Mouse (Mus musculus) adrenal gland, postnatal 10 days (tissue): Measurements from ENCODE around the gene Rbfox1. TPM values are rescaled to one million over a fixed set of nuclear protein-coding genes. Genes with fewer than 3 reads are reported as not detected.

Experiments used
- DNase-seq: peaks from one replicate; pipeline ENCODE4 v3.0.0; 2021; ENCODE audit warnings: mixed read lengths
- total RNA-seq, 2 experiments: library from RNA; stranded (reverse); gene quantifications; 2 replicates each; pipeline ENCODE4 v1.2.3; 2021

The Rbfox1 gene
- total RNA-seq, 2 experiments from 2014 or later, result 5.0 to 12.9 TPM

GRCm38 (mm10) chr16:6479094-6479590 is 594.0 kb downstream of the Rbfox1 start:
- DNase-seq, result no peak

- peak; percentile 9 for DNase-seq
Measured at GRCm38 (mm10) chr16:6479616-6480410, 594.7 kb downstream of the Rbfox1 start.

DNA sequence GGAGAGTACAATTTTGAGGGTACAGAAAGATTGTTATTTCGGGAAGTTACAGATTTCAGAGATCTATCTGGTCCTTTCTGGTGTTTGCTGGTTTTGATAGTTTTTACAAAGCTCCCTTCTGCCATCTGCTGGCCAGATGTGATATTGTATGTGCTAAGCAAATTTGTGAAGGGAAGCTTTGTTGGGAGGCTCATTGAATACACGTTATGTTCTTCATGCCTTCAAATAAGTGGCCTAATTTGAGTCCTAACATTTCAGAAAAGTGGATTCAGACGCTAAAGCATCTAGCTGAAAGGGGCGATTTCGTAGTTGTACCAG is 595.2 kb downstream of the Rbfox1 start:
- peak; percentile 78 for DNase-seq

GRCm38 (mm10) chr16:6483628-6484027 is 598.5 kb downstream of the Rbfox1 start:
- no peak for DNase-seq

GRCm38 (mm10) chr16:6485631-6486030 is 600.5 kb downstream of the Rbfox1 start:
- no peak for DNase-seq

GRCm38 (mm10) chr16:6502219-6502618 is 617.1 kb downstream of the Rbfox1 start:
- peak; percentile 53 for DNase-seq

- peak; percentile 67 for DNase-seq
Measured at GRCm38 (mm10) chr16:6503573-6504331, 618.6 kb downstream of the Rbfox1 start.

GRCm38 (mm10) chr16:6508924-6509323 is 623.8 kb downstream of the Rbfox1 start:
- DNase-seq, result no peak

GRCm38 (mm10) chr16:6519474-6519873 is 634.3 kb downstream of the Rbfox1 start:
- no peak for DNase-seq

DNA sequence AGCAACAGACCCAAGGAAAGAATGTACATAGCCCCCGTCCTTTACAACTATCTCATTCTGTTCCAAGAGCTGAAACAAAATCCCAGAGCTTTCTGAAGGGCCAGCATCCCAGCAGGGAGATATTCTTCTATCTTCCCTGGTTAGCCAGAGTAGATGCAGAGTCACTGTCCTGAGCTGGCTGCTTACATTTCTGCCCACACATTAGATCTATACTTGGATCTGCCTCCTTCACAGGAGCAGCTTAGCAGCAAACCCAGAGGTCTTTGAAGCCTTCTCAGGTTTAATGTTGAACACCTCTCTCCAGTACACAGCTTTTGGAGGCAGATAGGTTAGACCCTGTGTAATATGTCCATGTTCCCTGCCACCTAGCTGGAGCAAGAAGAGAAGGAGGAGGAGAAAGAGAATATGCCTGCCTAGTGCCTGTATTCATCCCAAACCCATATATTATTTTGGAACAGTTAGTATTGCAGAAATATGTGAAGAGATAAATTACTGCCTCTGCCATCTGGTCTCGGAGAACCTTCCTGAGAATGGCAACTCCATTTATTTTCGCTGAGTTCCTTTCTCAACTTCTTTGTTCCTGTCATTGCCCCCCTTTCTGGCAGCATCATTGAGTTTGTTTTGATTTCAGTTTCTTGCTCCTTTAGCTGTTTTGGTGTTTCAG is 640.5 kb downstream of the Rbfox1 start:
- DNase-seq, result no peak

DNA sequence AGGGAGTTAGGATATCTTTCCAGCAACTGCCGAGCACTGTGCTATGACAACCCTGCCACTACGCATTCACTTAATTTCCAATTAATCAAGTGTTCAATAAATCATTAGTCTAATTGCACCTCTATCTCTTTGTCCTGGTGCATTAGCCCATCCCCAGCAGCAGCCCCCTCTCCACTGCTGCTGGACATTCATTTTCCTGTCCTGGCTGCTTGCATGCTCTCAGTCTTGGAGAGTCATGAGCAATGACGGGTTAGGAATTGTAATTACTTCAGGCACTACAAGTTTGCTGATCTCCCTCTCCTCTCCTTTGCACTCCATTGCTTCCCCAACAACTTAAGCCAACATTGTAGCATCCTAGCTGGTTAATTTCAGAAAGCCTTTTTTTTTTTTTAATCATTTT is 646.3 kb downstream of the Rbfox1 start:
- DNase-seq, result no peak

- DNase-seq, result no peak
Measured at GRCm38 (mm10) chr16:6532077-6532995, 647.2 kb downstream of the Rbfox1 start.

DNA sequence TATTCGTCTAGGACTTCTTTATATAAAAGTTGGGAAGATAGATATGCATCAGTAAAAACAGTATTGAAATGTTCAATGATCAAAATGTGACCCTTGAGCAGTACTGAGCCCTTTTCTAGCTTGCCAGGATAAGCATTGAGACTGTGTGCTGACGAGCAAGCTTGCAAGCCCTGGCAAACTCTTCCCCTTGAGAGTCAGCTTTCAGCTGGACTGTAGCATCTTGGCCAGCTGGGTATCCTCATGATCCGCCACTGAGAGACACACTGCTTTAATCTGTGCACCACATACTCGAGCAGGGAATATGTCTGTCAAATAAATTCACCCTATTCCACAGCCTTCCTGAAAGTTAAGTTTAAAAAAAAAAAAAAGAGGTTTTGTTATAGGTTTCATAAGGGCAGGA is 670.6 kb downstream of the Rbfox1 start:
- no peak for DNase-seq

GRCm38 (mm10) chr16:6557726-6558125 is 672.6 kb downstream of the Rbfox1 start:
- DNase-seq, result no peak

- DNase-seq, result no peak
Measured at GRCm38 (mm10) chr16:6584700-6585099, 699.5 kb downstream of the Rbfox1 start.

DNA sequence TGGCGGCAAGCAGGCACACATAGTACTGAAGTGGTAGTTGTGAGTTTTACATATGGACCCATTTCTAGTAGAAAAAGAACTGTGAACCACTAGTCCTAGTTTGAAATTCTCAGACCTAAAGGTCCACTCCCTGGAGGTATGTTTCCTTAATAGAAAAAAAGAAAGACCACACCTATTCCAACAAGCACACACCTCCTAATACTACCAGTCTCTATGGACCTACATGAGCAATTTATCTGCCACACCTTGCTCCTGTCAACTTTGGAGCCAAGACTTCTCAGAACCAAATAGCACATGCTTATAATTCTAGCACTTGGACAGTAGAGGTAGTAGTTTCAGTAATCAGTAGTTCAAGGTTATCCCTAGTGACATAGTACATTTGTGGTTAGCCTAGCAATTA is 700.0 kb downstream of the Rbfox1 start:
- DNase-seq, result no peak

DNA sequence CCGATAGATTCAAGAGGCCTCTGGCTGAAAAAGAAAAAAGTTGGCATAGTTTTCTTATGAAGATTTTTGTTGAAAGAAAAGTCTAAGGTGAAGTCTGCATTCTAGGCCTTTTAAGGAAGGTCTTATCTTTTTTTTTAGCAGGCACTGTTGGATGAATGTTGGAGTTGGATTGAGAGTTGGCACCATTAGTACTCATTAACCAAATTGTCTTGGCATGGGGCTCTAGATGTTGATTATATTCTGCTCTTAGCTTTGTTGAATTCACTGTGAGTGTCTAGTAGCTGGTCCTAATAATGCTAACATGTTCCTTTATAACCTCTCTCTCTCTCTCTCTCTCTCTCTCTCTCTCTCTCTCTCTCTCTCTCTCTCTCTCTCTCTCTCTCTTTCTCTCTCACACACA is 731.4 kb downstream of the Rbfox1 start:
- DNase-seq, result no peak

GRCm38 (mm10) chr16:6640330-6640729 is 755.2 kb downstream of the Rbfox1 start:
- no peak for DNase-seq

- no peak for DNase-seq
Measured at GRCm38 (mm10) chr16:6646941-6647340, 761.8 kb downstream of the Rbfox1 start.

DNA sequence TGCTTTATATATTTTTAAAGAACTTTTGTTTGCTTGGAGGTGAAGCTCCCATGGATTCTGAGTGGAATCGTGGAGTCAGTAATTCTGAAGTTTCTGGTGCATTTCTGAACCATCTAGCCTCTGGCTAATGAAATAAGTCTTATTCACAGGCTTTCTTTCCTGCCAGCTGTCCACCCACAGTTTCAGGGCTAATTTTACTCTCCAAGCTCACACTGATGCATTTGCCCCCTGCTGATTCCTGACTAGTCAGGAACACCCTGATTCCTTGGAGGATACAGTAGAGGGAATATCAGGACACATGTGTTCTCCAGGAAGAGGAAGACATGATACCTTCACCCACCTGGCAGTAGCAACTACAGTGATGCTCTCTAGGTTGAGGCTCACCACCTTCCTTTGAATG is 763.6 kb downstream of the Rbfox1 start:
- no peak for DNase-seq

DNA sequence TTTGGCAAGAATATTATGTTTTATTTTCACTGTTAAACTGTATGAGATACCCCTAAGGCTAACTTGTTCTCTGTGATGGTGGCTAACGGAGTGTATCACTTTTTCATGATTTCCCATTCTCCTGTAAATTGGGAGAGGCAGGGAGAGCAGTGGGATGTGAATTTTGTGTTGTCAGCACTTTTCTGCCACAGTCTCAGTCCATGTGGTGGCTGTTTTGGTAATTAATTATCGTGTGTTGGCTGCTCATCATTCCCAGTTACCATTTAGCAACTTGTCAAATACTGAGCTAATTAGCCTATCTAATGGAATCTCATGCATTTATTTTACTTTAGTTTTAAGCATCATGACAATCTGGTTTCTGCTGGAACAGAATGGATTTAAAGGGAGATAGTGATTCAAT is 773.4 kb downstream of the Rbfox1 start:
- no peak for DNase-seq
